Mouse (Mus musculus) G1E (cell line): ENCODE data around the gene Grm5. TPM values are rescaled to one million over a fixed set of nuclear protein-coding genes. Genes with fewer than 3 reads are reported as not detected.

Experiments used
- ATAC-seq: 2 replicates; pipeline ENCODE4 v1.8.0; 2016; ENCODE audit warnings: mild to moderate bottlenecking; ENCODE audit not compliant: insufficient number of reproducible peaks, poor library complexity, low FRiP score, severe bottlenecking; ENCODE audit errors: extremely low read depth
- DNase-seq: peaks from one replicate; pipeline ENCODE4 v3.0.0; 2012; ENCODE audit warnings: low spot score
- H3K27me3 ChIP-seq: 2 replicates; pipeline ENCODE4 v1.6.1; 2012; ENCODE audit warnings: mild to moderate bottlenecking, low read length, inconsistent platforms; ENCODE audit not compliant: insufficient read depth
- H3K36me3 ChIP-seq: replicated peaks from 2 replicates; pipeline ENCODE3; 2012; ENCODE audit warnings: mild to moderate bottlenecking, inconsistent platforms
- H3K4me1 ChIP-seq: 2 replicates; pipeline ENCODE4 v1.6.1; 2012; ENCODE audit warnings: low read depth, low read length, inconsistent platforms, mixed read lengths; ENCODE audit not compliant: insufficient read depth
- H3K4me3 ChIP-seq: 2 replicates; pipeline ENCODE4 v1.5.1; 2012; ENCODE audit warnings: low read depth, mild to moderate bottlenecking, inconsistent platforms, low read length, moderate library complexity, mixed read lengths
- H3K9me3 ChIP-seq: replicated peaks from 2 replicates; pipeline ENCODE4 v1.6.1; 2012; ENCODE audit warnings: inconsistent platforms
- CTCF ChIP-seq: IDR thresholded peaks from 2 replicates; pipeline ENCODE4 v1.5.1; 2012; ENCODE audit warnings: low read depth, low read length, inconsistent platforms, mixed read lengths
- GATA1 ChIP-seq: IDR thresholded peaks from 2 replicates; pipeline ENCODE4 v1.6.1; 2012; ENCODE audit warnings: borderline replicate concordance, low read length, inconsistent platforms, mixed read lengths
- GATA2 ChIP-seq: IDR thresholded peaks from 2 replicates; pipeline ENCODE4 v1.6.1; 2012; ENCODE audit warnings: low read depth, low read length, inconsistent platforms, borderline replicate concordance
- POLR2AphosphoS5 ChIP-seq: IDR thresholded peaks from 2 replicates; pipeline ENCODE4 v1.6.1; 2012; ENCODE audit warnings: low read depth, low read length, inconsistent platforms; ENCODE audit not compliant: insufficient replicate concordance
- TAL1 ChIP-seq: conservative IDR thresholded peaks from 2 replicates; pipeline ENCODE4 v1.6.1; 2012; ENCODE audit warnings: low read depth, low read length, inconsistent platforms, mixed read lengths
- polyA plus RNA-seq: library from polyadenylated mRNA; stranded (reverse); fragments of >175 nt; gene quantifications from 2 replicates; pipeline ENCODE4 v1.2.3, GENCODE M21; 2012
- total RNA-seq, 2 experiments: library from RNA; stranded (forward) in 1 of 2; stranded (reverse) in 1 of 2; fragments of 200-1000 nt in 1 of 2; fragments of >200 nt in 1 of 2; fragmentation: Nextera tagmentation in 1 of 2; gene quantifications; 2 replicates each; pipeline ENCODE4 v1.2.3; 2014 to 2017

Grm5 gene
- total and polyA plus RNA-seq, 3 experiments, result 0.05 to 0.23 TPM; not detected in 1

DNA sequence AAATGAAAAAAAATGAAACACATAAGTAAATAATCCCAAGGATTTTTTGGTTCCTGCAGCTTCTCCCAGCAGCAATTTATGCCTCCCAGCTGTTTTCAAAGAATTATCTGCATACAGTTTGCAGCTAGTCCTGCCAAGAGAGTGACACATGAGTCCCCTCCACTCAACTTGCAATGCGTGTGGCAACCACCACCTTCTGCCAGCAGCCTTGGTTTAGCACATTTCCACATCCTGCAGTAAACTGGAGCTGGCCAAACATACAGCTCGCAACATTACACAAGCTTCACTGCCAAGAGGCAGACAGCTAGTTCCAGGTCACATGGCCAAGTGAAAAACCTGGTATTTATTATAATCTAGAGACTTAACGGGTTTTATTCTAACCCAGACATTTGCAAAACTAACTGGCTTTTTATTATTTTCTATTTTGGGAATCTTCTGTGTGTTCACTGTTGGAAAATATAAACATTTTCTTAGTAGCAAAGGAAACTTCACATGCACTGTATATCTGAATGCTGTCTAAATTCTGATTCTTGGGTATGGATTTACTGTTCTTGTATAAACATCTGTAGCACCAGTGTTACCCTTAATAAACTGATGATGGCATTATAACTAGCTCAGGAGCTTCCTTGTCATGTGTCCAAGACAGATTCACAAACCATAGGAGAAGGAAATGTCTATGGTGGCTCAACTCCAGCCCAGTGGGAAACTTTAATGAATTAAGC, 443.6 kb downstream of the Grm5 start:
- H3K4me3 ChIP-seq, result no peak overlapping the region
- no peaks in the 10 kb centered on the region for H3K4me1 ChIP-seq
- DNase-seq (no peak), ATAC-seq (no peak)
- TF ChIP-seq POLR2AphosphoS5 (no peak), CTCF (no peak), GATA1 (no peak), GATA2 (no peak), TAL1 (no peak)
- H3K27me3 ChIP-seq, result no peaks in the 10 kb centered on the region
- H3K36me3 ChIP-seq, result no peaks in the 10 kb centered on the region
- H3K9me3 ChIP-seq, result no peaks in the 10 kb centered on the region

DNA sequence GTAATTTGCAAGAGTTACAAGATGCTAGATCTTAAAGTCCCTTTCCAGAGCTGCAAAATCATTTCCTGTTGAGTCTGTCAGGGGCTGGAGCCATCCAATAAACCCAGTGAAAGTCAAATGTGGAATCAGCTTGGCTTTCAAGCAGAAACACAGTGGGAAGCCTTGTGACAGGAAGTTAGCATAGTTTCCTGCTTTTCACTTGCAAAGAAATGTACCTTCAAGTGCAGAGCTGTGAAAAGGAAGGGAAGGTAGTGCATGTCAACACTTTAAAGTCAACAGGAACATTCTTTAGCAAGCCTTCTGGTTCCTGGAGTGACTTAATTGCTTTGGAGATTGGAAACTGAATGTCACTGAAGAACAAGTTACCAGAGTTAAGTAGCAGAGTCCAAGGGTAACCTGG, 463.4 kb downstream of the Grm5 start:
- H3K9me3 ChIP-seq, result no peaks in the 10 kb centered on the region
- DNase-seq (no peak), ATAC-seq (no peak)
- no peaks in the 10 kb centered on the region for H3K4me1 ChIP-seq
- no peak for TF ChIP-seq CTCF
- no peak for TF ChIP-seq GATA1
- TF ChIP-seq POLR2AphosphoS5, result no peak
- no peak for TF ChIP-seq TAL1
- no peak for TF ChIP-seq GATA2
- H3K4me3 ChIP-seq, result no peak overlapping the region
- H3K27me3 ChIP-seq, result no peaks in the 10 kb centered on the region
- H3K36me3 ChIP-seq, result no peaks in the 10 kb centered on the region

DNA sequence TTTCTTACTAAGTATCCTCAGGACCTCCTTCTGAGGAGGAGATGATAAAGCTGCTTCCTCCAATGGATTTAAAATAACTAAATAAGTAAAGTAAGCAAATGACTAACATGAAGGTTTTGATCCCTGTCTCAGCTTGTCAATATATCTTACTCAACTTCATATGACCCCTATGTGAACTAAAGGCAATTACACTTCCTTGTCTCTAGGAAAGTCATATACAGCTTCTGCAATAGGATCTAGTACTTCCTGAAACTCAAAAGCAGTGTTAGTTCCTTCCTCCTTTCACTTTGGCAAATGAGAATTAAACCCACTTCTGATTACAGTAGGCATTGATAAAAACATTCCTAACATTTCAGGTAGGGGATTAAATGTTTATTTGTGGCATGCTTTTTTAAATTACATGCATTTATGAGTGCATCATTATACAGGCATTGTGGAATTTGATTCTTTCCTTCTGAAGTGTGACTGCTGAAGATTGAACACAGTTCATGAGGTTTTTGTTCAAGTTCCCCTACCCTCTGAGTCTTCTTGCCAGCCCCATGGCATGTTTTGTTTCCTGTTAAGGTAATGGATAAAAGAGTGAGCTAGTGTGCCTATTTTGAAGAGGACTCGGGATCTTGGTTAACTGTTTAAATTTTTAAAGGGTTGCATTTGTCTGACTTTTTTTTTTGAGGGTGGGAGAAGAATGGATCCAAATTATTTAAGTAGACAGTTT, 470.4 kb downstream of the Grm5 start:
- Histone ChIP-seq H3K4me3 (no peak overlapping the region), H3K36me3 (no peaks in the 10 kb centered on the region), H3K4me1 (no peaks in the 10 kb centered on the region), H3K9me3 (no peaks in the 10 kb centered on the region), H3K27me3 (no peaks in the 10 kb centered on the region)
- ATAC-seq, result no peak
- no peak for TF ChIP-seq GATA1
- no peak for TF ChIP-seq GATA2
- TF ChIP-seq TAL1, result no peak
- TF ChIP-seq POLR2AphosphoS5, result no peak
- no peak for DNase-seq

DNA sequence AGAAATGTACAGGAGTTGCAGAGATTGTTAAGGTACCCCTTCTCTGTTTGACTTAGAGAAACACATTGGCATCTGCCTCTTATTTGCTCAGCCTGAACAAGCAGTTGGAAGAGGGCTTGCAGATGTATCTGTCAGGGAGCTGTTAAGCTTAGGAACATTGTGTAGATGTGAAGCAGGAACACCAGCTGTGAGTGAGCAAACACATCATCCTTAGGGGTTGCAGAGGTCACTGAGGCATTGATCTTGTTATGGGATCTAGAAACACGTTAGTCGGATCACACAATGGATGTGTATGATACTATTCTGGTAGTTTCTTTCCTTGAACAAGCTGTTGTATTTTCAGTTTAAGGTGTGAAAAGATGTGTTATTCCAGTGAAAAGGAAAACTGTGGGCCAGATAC, 472.5 kb downstream of the Grm5 start:
- DNase-seq, result no peak
- H3K4me3 ChIP-seq, result no peak overlapping the region
- no peak for TF ChIP-seq TAL1
- no peak for TF ChIP-seq POLR2AphosphoS5
- no peak for TF ChIP-seq GATA1
- TF ChIP-seq GATA2, result no peak
- no peak for TF ChIP-seq CTCF
- H3K4me1 ChIP-seq, result no peaks in the 10 kb centered on the region
- no peaks in the 10 kb centered on the region for H3K27me3 ChIP-seq
- ATAC-seq, result no peak
- no peaks in the 10 kb centered on the region for H3K9me3 ChIP-seq
- no peaks in the 10 kb centered on the region for H3K36me3 ChIP-seq

DNA sequence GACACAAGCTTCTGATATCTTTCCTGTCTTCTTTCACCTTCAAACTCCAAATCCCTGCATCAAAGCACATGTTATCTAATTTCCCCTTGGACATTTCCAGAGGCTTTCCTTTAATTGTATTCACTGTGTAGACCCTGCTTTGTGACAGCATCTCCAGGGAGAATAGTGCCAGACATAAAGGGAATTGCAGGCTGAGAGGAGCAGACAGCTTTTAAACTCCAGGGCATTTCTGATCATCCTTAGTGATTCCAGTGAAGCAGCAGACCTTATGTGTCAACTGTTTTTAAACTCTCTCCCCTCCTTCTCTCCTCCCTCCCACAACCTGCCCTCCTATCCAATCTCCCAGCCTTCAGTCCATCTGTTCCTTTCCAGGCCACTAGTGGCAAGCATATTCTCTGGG, 507.1 kb downstream of the Grm5 start:
- 0 out of 2 replicates have a peak, but pooled peaks cover 3% of the 10 kb centered on the region for H3K9me3 ChIP-seq
- no peaks in the 10 kb centered on the region for H3K4me1 ChIP-seq
- no peak for DNase-seq
- TF ChIP-seq CTCF (no peak), TAL1 (no peak), GATA2 (no peak), POLR2AphosphoS5 (no peak), GATA1 (no peak)
- no peaks in the 10 kb centered on the region for H3K27me3 ChIP-seq
- H3K36me3 ChIP-seq, result no peaks in the 10 kb centered on the region
- no peak overlapping the region for H3K4me3 ChIP-seq
- no peak for ATAC-seq

DNA sequence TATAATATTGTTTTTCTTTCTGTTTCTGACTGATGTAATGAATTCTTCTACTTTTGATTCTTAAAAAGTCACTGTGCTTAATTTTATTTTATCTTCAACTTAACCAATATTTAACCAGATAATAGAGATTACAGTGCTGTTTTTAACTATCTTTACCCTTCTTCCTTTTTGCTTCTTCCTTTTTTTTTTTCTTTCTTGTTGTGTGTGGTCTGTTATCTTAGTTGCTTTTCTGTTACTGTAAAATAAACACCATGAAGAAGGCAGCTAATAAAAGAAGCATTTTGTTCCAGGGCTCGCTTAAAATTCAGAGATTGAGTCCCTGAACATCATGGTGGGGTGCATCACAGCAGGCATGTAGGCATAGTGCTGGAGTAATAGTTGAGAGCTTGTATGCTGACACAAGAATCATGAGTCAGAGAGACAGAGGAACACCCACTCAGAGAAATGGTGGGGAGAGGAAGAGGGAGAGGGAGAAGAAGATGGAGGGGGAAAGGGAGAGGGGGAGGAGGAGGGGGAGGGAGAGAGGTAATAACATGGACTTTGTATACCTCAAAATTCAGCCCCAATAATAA, 512.7 kb downstream of the Grm5 start:
- no peak for ATAC-seq
- H3K27me3 ChIP-seq, result no peaks in the 10 kb centered on the region

More for the DNA sequence above, 512.7 kb downstream of the Grm5 start:
- TF ChIP-seq POLR2AphosphoS5, result no peak
- TF ChIP-seq TAL1, result no peak
- no peak for TF ChIP-seq CTCF
- no peak for TF ChIP-seq GATA2
- TF ChIP-seq GATA1, result no peak
- Histone ChIP-seq H3K36me3 (no peaks in the 10 kb centered on the region), H3K4me3 (no peak overlapping the region), H3K4me1 (no peaks in the 10 kb centered on the region), H3K9me3 (no peaks in the 10 kb centered on the region)
- no peak for DNase-seq
